Mouse (Mus musculus) gastrocnemius, postnatal 25 days (tissue): ENCODE measurements at regions not wholly inside any gene's neighbourhood (a gene's known extent, or its start where the extent isn't known, plus 50 kb on each side); places are given as distances from the start of the nearest gene placed in this dataset.
"Not testable (repeated sequence)": the region's sequence is repeated elsewhere in the genome, so short reads cannot be mapped to it uniquely, and the experiment has no call there.

Source experiments
- DNase-seq: peaks from one replicate; pipeline ENCODE4 v3.0.0; 2022

- DNase-seq, result no peak
Observed at GRCm38 (mm10) chr10:66643160-66643559, 452.8 kb upstream of the Jmjd1c start.

GRCm38 (mm10) chr10:66657520-66657919, 438.4 kb upstream of the Jmjd1c start:
- DNase-seq, result no peak

DNA sequence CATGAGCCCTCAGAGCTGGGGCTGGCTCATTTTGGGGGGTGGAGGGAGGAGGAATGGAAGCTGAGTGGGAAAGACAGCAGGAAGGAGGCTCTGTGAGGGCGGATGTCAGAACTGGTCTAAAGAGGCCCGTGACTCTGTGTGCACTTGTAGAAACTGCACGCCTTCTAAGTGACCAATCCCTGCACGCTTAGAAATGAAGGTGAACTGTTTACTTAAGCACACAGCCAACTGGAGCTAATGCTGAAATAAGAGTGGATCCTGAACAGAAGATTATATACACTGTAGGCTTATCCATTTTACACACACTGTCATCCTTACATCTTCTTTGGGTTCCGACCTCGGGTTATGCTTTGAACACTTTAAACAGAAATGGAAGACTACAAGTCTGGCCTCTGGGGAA, 412.8 kb upstream of the Jmjd1c start:
- no peak for DNase-seq

DNA sequence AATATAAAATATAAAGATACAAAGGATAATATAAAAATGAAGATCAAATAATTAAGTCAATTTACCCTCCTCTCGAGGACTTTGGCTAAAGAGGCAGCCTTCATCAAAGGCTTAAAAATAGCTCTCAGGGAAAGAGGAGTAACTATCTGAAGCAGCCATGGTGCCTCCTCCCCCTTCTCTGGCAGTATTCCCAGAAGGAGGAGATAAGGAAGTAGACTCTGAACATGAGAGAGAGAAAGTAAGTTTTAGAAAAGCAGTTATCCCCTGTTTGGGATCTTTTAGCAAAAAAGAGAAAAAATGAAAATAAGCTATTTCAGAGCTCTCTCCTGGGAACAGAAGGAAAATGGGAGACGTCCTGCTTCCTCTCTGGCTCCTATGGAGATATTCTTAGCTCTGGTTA, 406.7 kb upstream of the Jmjd1c start:
- DNase-seq, result not testable (repeated sequence)

DNA sequence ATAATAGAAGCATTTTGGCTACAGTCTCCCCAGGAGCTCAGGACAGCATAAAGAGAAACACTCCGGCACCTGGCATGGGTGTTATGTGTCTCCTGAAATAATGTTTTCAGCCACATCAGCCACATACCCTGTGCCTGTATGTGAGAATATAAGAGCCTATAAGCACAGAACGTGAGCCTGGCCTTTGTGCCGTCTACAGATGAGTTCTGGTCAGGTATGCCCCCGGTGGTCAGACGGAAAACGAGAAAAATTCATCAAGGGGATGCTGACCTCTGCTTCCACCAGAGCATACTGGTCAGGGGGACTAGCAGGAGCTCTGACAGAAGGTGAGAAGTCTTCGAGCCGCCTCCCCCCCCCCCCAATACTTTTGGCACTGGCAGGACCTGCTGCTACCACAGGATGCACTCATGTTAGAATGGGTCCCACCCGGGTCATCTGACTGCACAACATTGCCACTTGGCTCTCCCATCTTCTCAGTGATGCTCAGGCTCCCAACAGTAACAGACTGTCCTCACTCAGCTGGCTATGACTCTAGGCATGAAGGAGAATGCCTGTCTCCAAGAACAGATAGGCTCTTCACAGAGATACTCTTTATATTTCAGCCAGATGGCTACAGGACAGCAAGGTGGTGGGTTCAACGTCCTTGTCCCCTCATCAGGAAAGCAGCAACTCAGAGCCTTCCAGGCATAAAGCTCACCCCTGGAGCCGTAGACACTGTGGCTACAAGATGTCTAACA, 401.2 kb upstream of the Jmjd1c start:
- DNase-seq, result no peak

DNA sequence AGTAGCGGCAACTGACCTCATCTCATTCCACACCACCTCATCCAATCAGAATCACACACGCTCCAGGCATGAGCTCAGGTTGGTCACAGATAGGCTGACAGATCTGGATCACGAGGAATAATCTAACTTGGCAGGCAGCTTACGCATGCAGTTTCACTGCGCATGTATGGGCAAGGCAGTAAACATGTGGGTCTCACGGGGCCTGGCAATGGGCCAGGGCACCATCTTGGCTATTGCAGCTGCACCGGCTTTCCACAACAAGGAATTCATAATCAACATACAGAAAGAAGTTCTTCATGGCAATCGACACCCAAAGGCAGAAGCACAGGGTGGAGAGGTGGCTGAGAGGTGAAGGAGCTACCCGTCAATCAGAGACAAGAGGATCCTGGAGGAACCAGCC, 381.0 kb upstream of the Jmjd1c start:
- not testable (repeated sequence) for DNase-seq

DNA sequence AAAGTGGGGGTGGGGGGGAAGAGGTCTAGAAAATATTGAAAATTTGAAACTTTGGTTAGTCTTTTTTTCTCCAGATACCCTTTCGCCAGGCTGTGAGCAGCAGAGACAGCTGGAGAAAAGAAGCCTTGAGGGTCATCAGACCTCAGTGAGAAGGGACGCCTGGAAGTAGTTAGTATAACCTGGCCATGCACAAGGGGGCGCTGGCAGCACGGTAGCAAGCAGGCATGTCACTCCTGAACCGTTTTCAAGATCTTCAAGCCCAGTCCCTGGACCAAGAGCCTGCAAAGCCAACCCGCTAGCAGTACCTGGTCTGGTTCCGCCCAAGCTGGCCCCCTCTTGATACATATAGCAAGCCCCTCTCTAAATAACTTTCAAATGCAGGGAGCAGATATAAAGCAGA, 378.0 kb upstream of the Jmjd1c start:
- no peak for DNase-seq

GRCm38 (mm10) chr10:66719796-66720195, 376.1 kb upstream of the Jmjd1c start:
- no peak for DNase-seq

DNA sequence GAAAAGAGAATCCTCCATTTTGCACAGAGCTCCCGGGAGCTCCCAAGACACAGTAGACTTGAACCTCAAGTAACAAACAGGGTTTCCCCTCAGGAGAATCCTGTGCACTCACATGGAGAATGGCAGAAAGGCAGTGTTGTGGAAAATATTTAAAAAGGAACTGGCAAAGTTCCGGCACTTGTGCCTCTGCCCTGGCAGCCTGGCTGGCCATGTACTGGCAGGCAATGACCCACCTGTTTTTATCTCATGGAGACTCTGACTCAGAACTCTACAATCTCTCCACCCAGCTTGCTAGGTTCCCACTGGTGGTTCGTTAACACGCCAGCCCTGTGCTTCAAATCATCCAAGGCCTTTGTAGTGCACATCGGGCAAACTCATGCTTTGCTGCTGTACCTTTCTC, 362.3 kb upstream of the Jmjd1c start:
- no peak for DNase-seq

- DNase-seq, result no peak
Observed at GRCm38 (mm10) chr10:66734853-66735252, 361.1 kb upstream of the Jmjd1c start.

- DNase-seq, result no peak
Observed at GRCm38 (mm10) chr10:66739017-66739416, 356.9 kb upstream of the Jmjd1c start.

DNA sequence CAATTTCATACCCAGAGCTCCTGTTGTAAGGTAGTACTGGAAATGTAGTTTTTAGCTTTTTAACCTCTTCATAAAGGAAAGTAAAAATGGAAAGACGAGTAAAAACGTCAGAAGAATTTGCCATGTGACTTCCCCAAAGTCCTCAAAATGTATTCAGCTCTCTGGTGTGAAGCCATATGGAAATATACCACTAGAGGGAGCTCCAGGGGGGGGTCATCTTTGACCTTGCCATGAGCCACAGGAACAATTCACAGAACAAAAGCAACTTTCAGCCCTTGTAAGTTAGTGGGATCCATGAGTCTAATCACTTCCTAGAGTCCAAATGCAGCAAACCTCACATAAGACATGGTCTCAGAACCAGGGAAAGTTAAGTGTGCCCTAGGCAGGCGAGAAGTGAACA, 354.1 kb upstream of the Jmjd1c start:
- DNase-seq, result no peak

DNA sequence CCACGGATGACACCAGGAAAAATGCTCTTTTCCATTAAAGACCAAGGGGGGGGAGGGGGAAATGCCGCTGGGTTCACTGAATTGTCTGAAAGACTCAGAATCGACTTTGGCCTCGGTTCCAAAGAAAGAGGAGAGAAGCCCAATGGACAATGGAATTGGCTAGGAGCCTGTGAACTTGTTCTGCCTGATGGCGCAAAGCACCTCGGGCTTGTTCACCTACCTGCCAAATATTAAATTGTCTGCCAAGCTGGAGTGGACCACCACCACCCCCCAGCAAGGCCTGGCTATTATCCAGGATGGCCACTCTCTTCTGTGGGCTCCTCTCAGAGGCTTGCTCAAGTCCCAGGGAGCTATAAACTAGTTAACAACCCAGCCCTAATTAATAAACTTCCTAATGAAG, 352.7 kb upstream of the Jmjd1c start:
- no peak for DNase-seq

- DNase-seq, result no peak
Observed at GRCm38 (mm10) chr10:66745871-66746270, 350.1 kb upstream of the Jmjd1c start.

GRCm38 (mm10) chr10:66752237-66752810, 343.6 kb upstream of the Jmjd1c start:
- no peak for DNase-seq

DNA sequence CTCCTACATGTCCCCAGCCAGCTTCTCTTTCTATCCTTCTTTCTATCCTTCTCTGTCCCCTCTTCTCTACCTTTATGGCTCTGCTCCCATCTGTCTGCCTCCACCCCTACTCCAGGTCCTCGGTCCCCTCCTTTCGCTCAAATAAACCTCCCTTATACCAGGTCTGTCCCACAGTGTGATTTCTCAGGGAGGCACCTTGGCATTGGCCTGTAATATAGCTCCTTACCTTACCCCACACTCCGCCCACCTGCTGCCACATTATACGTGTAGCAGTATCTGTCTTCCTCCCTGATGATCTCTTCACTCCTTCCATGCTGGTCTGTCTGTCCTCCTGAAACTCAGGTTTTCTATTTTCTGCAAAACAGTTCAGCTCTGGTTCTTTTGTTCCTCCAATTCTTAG, 339.1 kb upstream of the Jmjd1c start:
- no peak for DNase-seq

DNA sequence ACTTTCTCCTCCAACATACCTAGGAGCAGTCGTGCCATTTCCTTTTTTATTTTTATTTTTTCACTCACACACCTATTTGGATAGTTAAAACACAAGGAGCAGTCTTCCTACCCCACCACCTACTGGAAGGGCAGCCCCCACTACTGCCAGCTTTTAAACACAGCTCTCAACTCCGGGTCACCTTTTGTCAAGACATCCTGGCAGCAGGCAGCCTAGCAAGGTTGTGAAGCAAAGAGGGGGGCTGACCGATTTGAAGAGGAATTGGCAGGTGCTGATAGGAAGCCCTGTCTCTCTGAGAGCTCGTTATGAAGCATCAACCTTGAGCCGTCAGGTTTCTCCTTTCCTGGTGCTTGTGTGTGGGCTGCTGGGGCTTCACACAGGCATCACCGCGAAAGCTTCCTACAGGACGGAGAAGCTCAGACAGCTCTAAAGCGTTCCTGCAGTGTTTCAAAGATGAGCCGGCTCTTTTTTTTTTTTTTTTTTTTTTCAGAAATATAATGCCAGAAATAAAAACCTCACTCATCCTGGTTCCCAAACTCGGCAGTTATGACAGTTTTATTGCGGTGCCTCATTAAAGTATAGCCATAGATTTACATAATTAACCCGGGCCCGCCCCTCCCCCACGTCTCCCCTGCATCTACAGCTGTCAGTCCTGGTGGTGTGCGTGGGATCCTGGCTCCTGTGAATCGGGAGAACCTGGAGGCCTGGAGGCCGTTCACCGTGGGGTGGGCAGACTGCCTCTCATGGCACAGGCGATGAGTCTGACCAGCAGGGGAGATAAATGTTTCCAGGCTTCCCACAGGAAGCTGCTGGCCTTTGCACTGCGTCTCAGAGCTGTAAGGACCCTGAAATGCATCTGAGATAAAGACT, 325.5 kb upstream of the Jmjd1c start:
- DNase-seq, result no peak

GRCm38 (mm10) chr10:66780335-66781170, 315.4 kb upstream of the Jmjd1c start:
- DNase-seq, result no peak

DNA sequence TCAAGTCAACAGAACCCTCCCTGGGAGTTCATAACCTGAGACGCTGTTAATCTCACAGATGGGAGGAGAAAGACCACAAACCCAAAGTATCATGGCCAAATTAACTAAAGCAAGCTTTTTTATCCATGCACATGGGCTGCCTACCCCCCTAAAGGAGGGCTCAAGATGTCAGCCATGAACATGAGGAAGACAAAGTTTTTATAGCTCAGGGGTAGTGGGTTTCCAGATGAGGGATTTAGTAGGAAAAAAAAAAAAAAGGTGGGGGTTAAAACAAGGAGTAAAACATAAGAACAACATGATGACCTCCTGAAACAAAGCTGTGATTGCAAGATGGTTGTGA, 314.8 kb upstream of the Jmjd1c start:
- DNase-seq, result no peak

DNA sequence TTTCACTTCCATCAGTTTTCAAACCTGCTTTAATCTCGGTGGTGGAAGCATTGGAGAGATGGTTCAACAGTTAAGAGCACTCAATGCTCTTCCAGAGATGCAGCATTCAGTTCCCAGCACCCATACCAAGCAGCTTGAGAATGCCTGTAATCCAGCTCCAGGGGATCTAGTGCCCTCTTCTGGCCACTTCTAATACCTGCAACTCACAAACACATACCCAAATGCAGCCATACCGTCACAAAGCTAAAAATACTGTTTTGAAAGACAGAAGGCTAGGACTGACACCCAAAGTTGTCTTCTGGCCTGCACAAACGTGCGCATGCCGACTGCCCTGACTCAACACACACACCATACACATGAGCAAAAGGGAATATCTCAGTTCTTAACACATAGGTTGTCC, 313.9 kb upstream of the Jmjd1c start:
- DNase-seq, result no peak

GRCm38 (mm10) chr10:66787812-66788211, 308.1 kb upstream of the Jmjd1c start:
- no peak for DNase-seq

GRCm38 (mm10) chr10:66796296-66796695, 299.6 kb upstream of the Jmjd1c start:
- no peak for DNase-seq

GRCm38 (mm10) chr10:66802691-66803090, 293.2 kb upstream of the Jmjd1c start:
- DNase-seq, result no peak
